Mouse (Mus musculus) heart, embryonic 11.5 days (tissue): ENCODE results near the gene Lama2. TPM values are rescaled to one million over a fixed set of nuclear protein-coding genes. Genes with fewer than 3 reads are reported as not detected.

Source experiments
- ATAC-seq: fragments of 200-750 bp; cut with Nextera tagmentation; replicated peaks from 2 replicates; pipeline ENCODE4 v1.8.0; 2017; ENCODE audit warnings: moderate library complexity; ENCODE audit not compliant: insufficient number of reproducible peaks, low FRiP score, low TSS enrichment
- H3K27ac ChIP-seq: fragments of 300-500 bp; sonication (generic); 2 replicates; pipeline ENCODE4 v1.5.1; 2014; ENCODE audit warnings: mild to moderate bottlenecking, low read depth, low read length
- H3K27me3 ChIP-seq: fragments of 300-500 bp; sonication (generic); 2 replicates; pipeline ENCODE4 v1.6.1; 2014; ENCODE audit warnings: mild to moderate bottlenecking, low read length, mixed read lengths; ENCODE audit not compliant: control insufficient read depth, insufficient read depth
- H3K36me3 ChIP-seq: fragments of 300-500 bp; sonication (generic); 2 replicates; pipeline ENCODE4 v1.6.1; 2014; ENCODE audit warnings: mild to moderate bottlenecking, low read length, moderate library complexity, mixed read lengths; ENCODE audit not compliant: control insufficient read depth, insufficient read depth
- H3K4me1 ChIP-seq: fragments of 300-500 bp; sonication (generic); 2 replicates; pipeline ENCODE4 v1.6.1; 2014; ENCODE audit warnings: low read length; ENCODE audit not compliant: control insufficient read depth, insufficient read depth
- H3K4me2 ChIP-seq: fragments of 300-500 bp; sonication (generic); 2 replicates; pipeline ENCODE4 v1.6.1; 2014; ENCODE audit warnings: mild to moderate bottlenecking, moderate library complexity
- H3K4me3 ChIP-seq: fragments of 300-500 bp; sonication (generic); 2 replicates; pipeline ENCODE4 v1.5.1; 2014; ENCODE audit warnings: low read depth, low read length
- H3K9ac ChIP-seq: fragments of 300-500 bp; sonication (generic); 2 replicates; pipeline ENCODE4 v1.6.1; 2014; ENCODE audit warnings: mild to moderate bottlenecking, low read depth, low read length, moderate library complexity
- H3K9me3 ChIP-seq: fragments of 300-500 bp; sonication (generic); replicated peaks from 2 replicates; pipeline ENCODE4 v1.6.1; 2016; ENCODE audit warnings: low read length; ENCODE audit not compliant: control insufficient read depth
- WGBS: fragments of 180-500 bp; shearing (Covaris S2); extraction: QIAGEN DNeasy Blood & Tissue Kit; methylation state at CpG from one replicate; pipeline ENCODE4 v1.1.7; 2014; ENCODE audit not compliant: insufficient replicate concordance; 5-methylcytosine and 5-hydroxymethylcytosine counted together
- polyA plus RNA-seq: library from polyadenylated mRNA; unstranded; fragments of >200 nt; fragmentation: Nextera tagmentation; extraction: Ambion mirVana; gene quantifications from 2 replicates; pipeline ENCODE4 v1.2.1, GENCODE M21; 2014

Gene Lama2
- polyA plus RNA-seq, 1 experiment from 2014 or later: 17.0 TPM

DNA sequence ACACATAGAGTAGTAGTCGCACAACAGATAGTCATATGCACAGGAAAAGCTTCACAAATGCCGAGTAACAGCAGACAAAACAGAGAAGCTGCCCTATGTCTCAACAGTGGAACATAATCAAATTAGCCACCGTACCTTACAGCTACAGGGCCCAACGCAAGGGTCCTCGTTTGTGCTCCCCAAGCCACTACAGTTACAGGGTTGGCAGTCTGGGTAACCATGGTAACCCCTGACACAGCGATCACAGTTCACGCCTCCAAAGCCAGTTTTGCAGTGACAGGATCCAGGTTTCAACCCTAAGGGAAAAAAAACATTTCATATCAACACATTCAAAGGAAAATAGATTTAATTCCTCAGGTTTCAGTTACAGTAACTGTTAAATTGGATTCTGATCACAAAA, 275.3 kb downstream of the Lama2 start:
- Histone ChIP-seq H3K4me3 (no peak overlapping the region), H3K9ac (no peak overlapping the region), H3K9me3 (no peaks in the 10 kb centered on the region), H3K27me3 (no peaks in the 10 kb centered on the region), H3K4me1 (no peaks in the 10 kb centered on the region), H3K27ac (no peak overlapping the region), H3K36me3 (no peaks in the 10 kb centered on the region), H3K4me2 (no peak overlapping the region)
- 41% methylated on average over 7 of the region's 7 CpGs for WGBS
- no peak for ATAC-seq

GRCm38 (mm10) chr10:27322410-27322990, 297.1 kb downstream of the Lama2 start:
- no peak for ATAC-seq
- H3K9me3 ChIP-seq: no peaks in the 10 kb centered on the region
- no peak overlapping the region for H3K27ac ChIP-seq
- H3K36me3 ChIP-seq: no peaks in the 10 kb centered on the region
- H3K4me3 ChIP-seq: no peak overlapping the region
- 88% methylated on average over 4 of the region's 4 CpGs for WGBS
- no peaks in the 10 kb centered on the region for H3K4me1 ChIP-seq
- no peak overlapping the region for H3K4me2 ChIP-seq
- H3K27me3 ChIP-seq: no peaks in the 10 kb centered on the region
- no peak overlapping the region for H3K9ac ChIP-seq

DNA sequence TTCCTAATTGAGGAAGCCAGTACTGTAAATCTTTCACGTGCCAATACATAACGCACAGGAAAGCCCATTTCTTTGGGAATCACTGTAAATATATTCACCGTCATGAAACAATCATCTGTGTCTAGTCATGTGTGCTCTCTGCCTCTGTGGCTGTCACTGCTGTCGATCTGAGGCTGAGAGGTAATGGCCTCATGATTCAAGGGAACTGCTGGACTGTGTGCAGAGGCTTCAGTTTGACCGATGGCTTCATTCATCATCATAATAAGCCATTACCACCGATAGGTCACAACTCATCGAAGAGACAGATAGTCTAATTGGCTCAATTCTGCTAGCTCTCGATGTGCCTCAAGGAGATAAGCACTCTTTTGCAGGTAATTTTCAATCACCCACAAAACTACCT, 312.1 kb downstream of the Lama2 start:
- no peak overlapping the region for H3K9ac ChIP-seq
- H3K36me3 ChIP-seq: no peaks in the 10 kb centered on the region
- no peaks in the 10 kb centered on the region for H3K9me3 ChIP-seq
- WGBS: 80% methylated on average over 8 of the region's 8 CpGs
- no peak overlapping the region for H3K4me2 ChIP-seq
- no peaks in the 10 kb centered on the region for H3K27me3 ChIP-seq
- no peak overlapping the region for H3K4me3 ChIP-seq
- H3K4me1 ChIP-seq: no peaks in the 10 kb centered on the region
- no peak overlapping the region for H3K27ac ChIP-seq
- ATAC-seq: no peak

DNA sequence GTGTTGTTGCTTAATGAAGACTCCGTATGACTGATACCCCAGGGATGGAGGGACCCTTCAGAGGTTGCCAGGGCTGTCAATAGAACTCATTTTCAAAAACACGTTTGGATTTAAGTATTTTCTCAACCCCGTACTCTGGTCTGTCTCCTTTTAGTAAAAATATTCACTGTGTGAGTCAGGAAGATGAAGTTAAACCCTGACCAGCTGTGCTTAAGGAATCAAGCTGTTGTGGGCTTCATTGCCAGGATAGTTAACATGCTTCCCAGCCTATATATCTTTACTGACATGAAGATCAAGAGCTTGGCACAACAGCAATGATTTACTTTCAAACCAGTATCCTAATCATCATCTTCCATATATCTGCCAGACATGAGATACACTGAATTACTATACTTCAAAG, 314.3 kb downstream of the Lama2 start:
- Histone ChIP-seq H3K27me3 (no peaks in the 10 kb centered on the region), H3K4me1 (no peaks in the 10 kb centered on the region), H3K27ac (no peak overlapping the region), H3K9me3 (no peaks in the 10 kb centered on the region), H3K36me3 (no peaks in the 10 kb centered on the region), H3K4me2 (no peak overlapping the region), H3K4me3 (no peak overlapping the region), H3K9ac (no peak overlapping the region)
- 69% methylated on average over 3 of the region's 3 CpGs for WGBS
- ATAC-seq: no peak

GRCm38 (mm10) chr10:27285098-27285860, 334.3 kb downstream of the Lama2 start:
- Histone ChIP-seq H3K4me2 (no peak overlapping the region), H3K4me1 (0 out of 2 replicates have a peak, but pooled peaks cover 7% of the 10 kb centered on the region), H3K27ac (no peak overlapping the region), H3K4me3 (no peak overlapping the region), H3K9ac (no peak overlapping the region), H3K36me3 (no peaks in the 10 kb centered on the region), H3K9me3 (no peaks in the 10 kb centered on the region), H3K27me3 (no peaks in the 10 kb centered on the region)
- WGBS: 52% methylated on average over 10 of the region's 10 CpGs
- ATAC-seq: no peak

- WGBS: 71% methylated on average over 2 of the region's 2 CpGs
- ATAC-seq: no peak
- Histone ChIP-seq H3K9me3 (no peaks in the 10 kb centered on the region), H3K9ac (no peak overlapping the region), H3K4me1 (no peaks in the 10 kb centered on the region), H3K4me3 (no peak overlapping the region), H3K27ac (no peak overlapping the region), H3K36me3 (no peaks in the 10 kb centered on the region), H3K4me2 (no peak overlapping the region), H3K27me3 (no peaks in the 10 kb centered on the region)
These were observed 352.1 kb downstream of the Lama2 start for GRCm38 (mm10) chr10:27267432-27267831.

- H3K9me3 ChIP-seq: no peaks in the 10 kb centered on the region
- 50% methylated on average over 2 of the region's 2 CpGs for WGBS
- no peak overlapping the region for H3K4me2 ChIP-seq
- H3K4me1 ChIP-seq: no peaks in the 10 kb centered on the region
- ATAC-seq: no peak
- H3K27me3 ChIP-seq: no peaks in the 10 kb centered on the region
- H3K27ac ChIP-seq: no peak overlapping the region
- H3K4me3 ChIP-seq: no peak overlapping the region
- no peak overlapping the region for H3K9ac ChIP-seq
- no peaks in the 10 kb centered on the region for H3K36me3 ChIP-seq
These were observed 353.7 kb downstream of the Lama2 start for GRCm38 (mm10) chr10:27265812-27266211.

DNA sequence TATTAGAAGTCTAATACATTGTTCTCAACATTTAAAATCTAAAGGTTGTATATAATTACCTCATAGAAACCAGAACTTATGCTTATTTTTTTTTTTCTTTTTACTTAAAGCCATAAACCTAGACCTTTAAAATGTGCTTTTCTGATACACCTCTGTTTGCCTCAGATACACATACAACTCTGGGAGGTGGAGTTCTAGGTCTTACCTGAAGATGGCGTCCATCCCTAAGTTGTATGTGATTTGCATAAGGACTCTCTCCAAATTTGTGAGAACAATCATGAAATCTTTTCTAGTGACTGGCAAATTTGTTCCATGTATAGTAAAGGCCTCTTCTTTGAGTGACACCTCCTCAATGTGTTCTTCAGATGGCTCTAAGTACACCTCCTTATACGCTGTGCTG, 354.8 kb downstream of the Lama2 start:
- Histone ChIP-seq H3K4me2 (no peak overlapping the region), H3K4me1 (no peaks in the 10 kb centered on the region), H3K36me3 (no peaks in the 10 kb centered on the region), H3K27me3 (no peaks in the 10 kb centered on the region), H3K27ac (no peak overlapping the region), H3K4me3 (no peak overlapping the region), H3K9ac (no peak overlapping the region), H3K9me3 (no peaks in the 10 kb centered on the region)
- WGBS: 46% methylated on average over 2 of the region's 2 CpGs
- ATAC-seq: no peak

DNA sequence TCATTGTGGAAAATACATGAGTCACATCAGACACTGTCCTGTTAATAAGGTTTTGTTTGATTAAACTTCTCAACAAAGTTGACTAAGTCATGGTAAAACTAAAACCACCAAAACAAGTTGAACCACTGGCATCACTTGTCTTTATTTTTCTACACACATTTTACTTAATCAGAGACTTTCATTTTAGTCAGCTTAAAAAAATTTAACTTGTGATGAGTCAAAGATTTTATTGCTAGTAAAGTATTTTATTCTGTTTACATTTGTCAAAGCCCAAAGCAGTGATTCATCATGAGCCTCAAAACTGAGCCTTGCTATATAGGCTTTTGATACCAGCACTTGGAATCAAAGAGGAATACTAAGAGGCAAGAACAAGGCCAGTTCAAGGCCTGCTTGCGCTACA, 369.8 kb downstream of the Lama2 start:
- 81% methylated on average over 1 of the region's 1 CpGs for WGBS
- no peak for ATAC-seq
- no peaks in the 10 kb centered on the region for H3K27me3 ChIP-seq
- H3K4me3 ChIP-seq: no peak overlapping the region
- H3K4me2 ChIP-seq: no peak overlapping the region
- H3K27ac ChIP-seq: no peak overlapping the region
- H3K36me3 ChIP-seq: no peaks in the 10 kb centered on the region
- no peaks in the 10 kb centered on the region for H3K9me3 ChIP-seq
- no peak overlapping the region for H3K9ac ChIP-seq
- H3K4me1 ChIP-seq: no peaks in the 10 kb centered on the region
